Mouse (Mus musculus) erythroblast, embryonic 14.5 days (primary cell): Measurements from ENCODE around the gene Hdgf.

Experiments
- GATA1 ChIP-seq: IDR thresholded peaks from 2 replicates; pipeline ENCODE4 v1.6.1; 2012; ENCODE audit warnings: low read length, inconsistent platforms, mixed read lengths
- TAL1 ChIP-seq: IDR thresholded peaks from 3 replicates; pipeline ENCODE4 v1.6.1; 2012; ENCODE audit warnings: low read length, inconsistent platforms, mixed read lengths

- TF ChIP-seq TAL1 (no peak), GATA1 (no peak)
These were observed 53.2 kb downstream of the Hdgf start for GRCm38 (mm10) chr3:87959371-87959770.
